Mouse (Mus musculus): Measurements from ENCODE around the gene Olfr156. TPM values are rescaled to one million over a fixed set of nuclear protein-coding genes. Genes with fewer than 3 reads are reported as not detected.

The Olfr156 gene
- not detected in 2 replicates for polyA plus RNA-seq (2014; fragmentation: Nextera tagmentation; extraction: Ambion mirVana)

GRCm38 (mm10) chr4:43823845-43824337 lies at the start of gene Olfr156:
Gene Olfr156 (minus strand): TSS chr4:43823895.
- Histone ChIP-seq H3K9me3 (ENCODE audit: control insufficient read depth, low read length) (no peaks in the 10 kb centered on the region), H3K9ac (replicated peaks; ENCODE audit: low read length) (no peak within 1 kb of the TSS), H3K27me3 (ENCODE audit: control insufficient read depth, insufficient read depth, low read length) (no peaks in the 10 kb centered on the region), H3K27ac (replicated peaks; ENCODE audit: low read depth, low read length) (no peak within 1 kb of the TSS), H3K4me1 (ENCODE audit: control insufficient read depth, insufficient read depth, low read length) (no peaks in the 10 kb centered on the region), H3K4me3 (replicated peaks; ENCODE audit: low read depth, low read length) (no peak within 1 kb of the TSS), H3K36me3 (ENCODE audit: control insufficient read depth, insufficient read depth, low read length) (no peaks in the 10 kb centered on the region), H3K4me2 (ENCODE audit: low read length) (no peak within 1 kb of the TSS)
- DNase-seq, result peak; percentile 66
- whole genome bisulfite sequencing, result 11% methylated on average over 7 of the region's 7 CpGs
- ATAC-seq (ENCODE audit: low FRiP score, low TSS enrichment), result no peak

GRCm38 (mm10) chr4:43869821-43870220 lies 46.1 kb upstream of the Olfr156 start:
- Histone ChIP-seq H3K27ac (replicated peaks; ENCODE audit: low read depth, low read length) (no peak overlapping the region), H3K4me3 (replicated peaks; ENCODE audit: low read depth, low read length) (no peak overlapping the region), H3K9me3 (ENCODE audit: control insufficient read depth, low read length) (no peaks in the 10 kb centered on the region), H3K9ac (replicated peaks; ENCODE audit: low read length) (no peak overlapping the region), H3K36me3 (ENCODE audit: control insufficient read depth, insufficient read depth, low read length) (no peaks in the 10 kb centered on the region), H3K27me3 (ENCODE audit: control insufficient read depth, insufficient read depth, low read length) (no peaks in the 10 kb centered on the region), H3K4me1 (ENCODE audit: control insufficient read depth, insufficient read depth, low read length) (no peaks in the 10 kb centered on the region), H3K4me2 (ENCODE audit: low read length) (no peak overlapping the region)
- DNase-seq (no peak), ATAC-seq (ENCODE audit: low FRiP score, low TSS enrichment) (no peak)
- WGBS, result 92% methylated on average over 10 of the region's 10 CpGs

GRCm38 (mm10) chr4:43863298-43863697 lies 39.6 kb upstream of the Olfr156 start:
- DNase-seq, result no peak
- ATAC-seq (ENCODE audit: low FRiP score, low TSS enrichment), result no peak
- Histone ChIP-seq H3K4me3 (replicated peaks; ENCODE audit: low read depth, low read length) (no peak overlapping the region), H3K27me3 (ENCODE audit: control insufficient read depth, insufficient read depth, low read length) (no peaks in the 10 kb centered on the region), H3K27ac (replicated peaks; ENCODE audit: low read depth, low read length) (no peak overlapping the region), H3K4me2 (ENCODE audit: low read length) (no peak overlapping the region), H3K36me3 (ENCODE audit: control insufficient read depth, insufficient read depth, low read length) (no peaks in the 10 kb centered on the region), H3K9me3 (ENCODE audit: control insufficient read depth, low read length) (no peaks in the 10 kb centered on the region), H3K4me1 (ENCODE audit: control insufficient read depth, insufficient read depth, low read length) (no peaks in the 10 kb centered on the region), H3K9ac (replicated peaks; ENCODE audit: low read length) (no peak overlapping the region)
- WGBS, result 67% methylated on average over 4 of the region's 4 CpGs

GRCm38 (mm10) chr4:43860744-43861519 lies 37.2 kb upstream of the Olfr156 start:
- H3K9me3 ChIP-seq (ENCODE audit: control insufficient read depth, low read length), result no peaks in the 10 kb centered on the region
- H3K36me3 ChIP-seq (ENCODE audit: control insufficient read depth, insufficient read depth, low read length), result no peaks in the 10 kb centered on the region
- ATAC-seq (ENCODE audit: low FRiP score, low TSS enrichment) (no peak), DNase-seq (peak; percentile 91)
- H3K4me3 ChIP-seq (replicated peaks; ENCODE audit: low read depth, low read length), result no peak overlapping the region
- H3K27me3 ChIP-seq (ENCODE audit: control insufficient read depth, insufficient read depth, low read length), result no peaks in the 10 kb centered on the region
- H3K4me1 ChIP-seq (ENCODE audit: control insufficient read depth, insufficient read depth, low read length), result no peaks in the 10 kb centered on the region
- H3K9ac ChIP-seq (replicated peaks; ENCODE audit: low read length), result no peak overlapping the region
- H3K4me2 ChIP-seq (ENCODE audit: low read length), result no peak overlapping the region
- WGBS, result 15% methylated on average over 14 of the region's 14 CpGs
- H3K27ac ChIP-seq (replicated peaks; ENCODE audit: low read depth, low read length), result no peak overlapping the region

- Histone ChIP-seq H3K9me3 (ENCODE audit: control insufficient read depth, low read length) (no peaks in the 10 kb centered on the region), H3K36me3 (ENCODE audit: control insufficient read depth, insufficient read depth, low read length) (no peaks in the 10 kb centered on the region), H3K4me1 (ENCODE audit: control insufficient read depth, insufficient read depth, low read length) (no peaks in the 10 kb centered on the region), H3K4me3 (replicated peaks; ENCODE audit: low read depth, low read length) (no peak overlapping the region), H3K9ac (replicated peaks; ENCODE audit: low read length) (no peak overlapping the region), H3K4me2 (ENCODE audit: low read length) (no peak overlapping the region), H3K27ac (replicated peaks; ENCODE audit: low read depth, low read length) (no peak overlapping the region), H3K27me3 (ENCODE audit: control insufficient read depth, insufficient read depth, low read length) (no peaks in the 10 kb centered on the region)
- WGBS, result 87% methylated on average over 10 of the region's 10 CpGs
- ATAC-seq (ENCODE audit: low FRiP score, low TSS enrichment) (no peak), DNase-seq (no peak)
These were observed 36.2 kb upstream of the Olfr156 start for GRCm38 (mm10) chr4:43859886-43860285.

GRCm38 (mm10) chr4:43854101-43854500 lies 30.4 kb upstream of the Olfr156 start:
- Histone ChIP-seq H3K4me3 (replicated peaks; ENCODE audit: low read depth, low read length) (no peak overlapping the region), H3K9ac (replicated peaks; ENCODE audit: low read length) (no peak overlapping the region), H3K4me1 (ENCODE audit: control insufficient read depth, insufficient read depth, low read length) (no peaks in the 10 kb centered on the region), H3K27me3 (ENCODE audit: control insufficient read depth, insufficient read depth, low read length) (no peaks in the 10 kb centered on the region), H3K36me3 (ENCODE audit: control insufficient read depth, insufficient read depth, low read length) (no peaks in the 10 kb centered on the region), H3K4me2 (ENCODE audit: low read length) (no peak overlapping the region), H3K9me3 (ENCODE audit: control insufficient read depth, low read length) (no peaks in the 10 kb centered on the region), H3K27ac (replicated peaks; ENCODE audit: low read depth, low read length) (no peak overlapping the region)
- DNase-seq (no peak), ATAC-seq (ENCODE audit: low FRiP score, low TSS enrichment) (no peak)
- WGBS, result 76% methylated on average over 8 of the region's 8 CpGs

- Histone ChIP-seq H3K9ac (replicated peaks; ENCODE audit: low read length) (no peak within 1 kb of the TSS), H3K4me1 (ENCODE audit: control insufficient read depth, insufficient read depth, low read length) (no peaks in the 10 kb centered on the region), H3K4me3 (replicated peaks; ENCODE audit: low read depth, low read length) (no peak within 1 kb of the TSS), H3K27me3 (ENCODE audit: control insufficient read depth, insufficient read depth, low read length) (no peaks in the 10 kb centered on the region), H3K27ac (replicated peaks; ENCODE audit: low read depth, low read length) (no peak within 1 kb of the TSS), H3K9me3 (ENCODE audit: control insufficient read depth, low read length) (no peaks in the 10 kb centered on the region), H3K36me3 (ENCODE audit: control insufficient read depth, insufficient read depth, low read length) (no peaks in the 10 kb centered on the region), H3K4me2 (ENCODE audit: low read length) (no peak within 1 kb of the TSS)
- WGBS, result 84% methylated on average over 6 of the region's 6 CpGs
- DNase-seq (no peak), ATAC-seq (ENCODE audit: low FRiP score, low TSS enrichment) (no peak)
These were observed 27.6 kb upstream of the Olfr156 start, which contains the start of gene Olfr155 for GRCm38 (mm10) chr4:43851265-43851664. Gene Olfr155 (plus strand): TSS chr4:43851565.

GRCm38 (mm10) chr4:43840101-43840500 lies 16.4 kb upstream of the Olfr156 start, which contains the start of gene Olfr157:
Gene Olfr157 (minus strand): TSS chr4:43840201.
- no peak within 1 kb of the TSS for H3K4me2 ChIP-seq (ENCODE audit: low read length)
- H3K27me3 ChIP-seq (ENCODE audit: control insufficient read depth, insufficient read depth, low read length), result no peaks in the 10 kb centered on the region
- H3K4me1 ChIP-seq (ENCODE audit: control insufficient read depth, insufficient read depth, low read length), result no peaks in the 10 kb centered on the region
- no peak within 1 kb of the TSS for H3K27ac ChIP-seq (replicated peaks; ENCODE audit: low read depth, low read length)
- 66% methylated on average over 1 of the region's 1 CpGs for WGBS
- H3K36me3 ChIP-seq (ENCODE audit: control insufficient read depth, insufficient read depth, low read length), result no peaks in the 10 kb centered on the region
- H3K9me3 ChIP-seq (ENCODE audit: control insufficient read depth, low read length), result no peaks in the 10 kb centered on the region
- no peak for ATAC-seq (ENCODE audit: low FRiP score, low TSS enrichment)
- no peak for DNase-seq
- H3K4me3 ChIP-seq (replicated peaks; ENCODE audit: low read depth, low read length), result no peak within 1 kb of the TSS
- no peak within 1 kb of the TSS for H3K9ac ChIP-seq (replicated peaks; ENCODE audit: low read length)

GRCm38 (mm10) chr4:43838326-43838725 lies 14.6 kb upstream of the Olfr156 start:
- no peaks in the 10 kb centered on the region for H3K9me3 ChIP-seq (ENCODE audit: control insufficient read depth, low read length)
- H3K27me3 ChIP-seq (ENCODE audit: control insufficient read depth, insufficient read depth, low read length), result no peaks in the 10 kb centered on the region
- WGBS, result 75% methylated on average over 3 of the region's 3 CpGs
- H3K27ac ChIP-seq (replicated peaks; ENCODE audit: low read depth, low read length), result no peak overlapping the region
- H3K4me2 ChIP-seq (ENCODE audit: low read length), result no peak overlapping the region
- no peak for ATAC-seq (ENCODE audit: low FRiP score, low TSS enrichment)
- no peaks in the 10 kb centered on the region for H3K36me3 ChIP-seq (ENCODE audit: control insufficient read depth, insufficient read depth, low read length)
- no peak overlapping the region for H3K9ac ChIP-seq (replicated peaks; ENCODE audit: low read length)
- no peak for DNase-seq
- H3K4me1 ChIP-seq (ENCODE audit: control insufficient read depth, insufficient read depth, low read length), result no peaks in the 10 kb centered on the region
- H3K4me3 ChIP-seq (replicated peaks; ENCODE audit: low read depth, low read length), result no peak overlapping the region
